Mouse (Mus musculus) CH12.LX (cell line): ENCODE data around the gene Cd151. TPM values are rescaled to one million over a fixed set of nuclear protein-coding genes. Genes with fewer than 3 reads are reported as not detected.
A peak's percentile ranks its signal among the peaks of the same experiment; 100 is the strongest.

ENCODE experiments used
- DNase-seq: peaks from one replicate; pipeline ENCODE4 v3.0.0-alpha.2; 2013; ENCODE audit errors: extremely low read depth
- H3K27ac ChIP-seq: 2 replicates; pipeline ENCODE4 v1.5.1; 2012; ENCODE audit warnings: low read depth, mild to moderate bottlenecking, control low read depth, moderate library complexity; ENCODE audit not compliant: insufficient read depth
- H3K27me3 ChIP-seq: replicated peaks from 2 replicates; pipeline ENCODE3; 2012; ENCODE audit warnings: inconsistent platforms
- H3K36me3 ChIP-seq, 2 experiments: replicated peaks in 1 of 2; 2 replicates each; pipeline versions ENCODE3 to v1.6.1; 2012; ENCODE audit warnings: inconsistent platforms in 1 of 2, low read length in 1 of 2, mild to moderate bottlenecking in 1 of 2, mixed read lengths in 1 of 2, moderate library complexity in 1 of 2; ENCODE audit not compliant: control insufficient read depth in 1 of 2, insufficient read depth in 1 of 2
- H3K4me1 ChIP-seq, 2 experiments: 2 replicates each; pipeline ENCODE4 v1.6.1; 2012; ENCODE audit warnings: inconsistent platforms in 1 of 2, moderate library complexity in 1 of 2; ENCODE audit not compliant: insufficient read depth in 2 of 2, control insufficient read depth in 1 of 2
- H3K4me2 ChIP-seq: 2 replicates; pipeline ENCODE4 v1.6.1; 2012; ENCODE audit warnings: low read depth, mild to moderate bottlenecking, control low read depth; ENCODE audit not compliant: poor library complexity, insufficient read depth, severe bottlenecking
- H3K4me3 ChIP-seq, 3 experiments: fragments of 150-350 bp in 1 of 3; sonication (generic) in 1 of 3; replicated peaks in 1 of 3; 2 replicates each; pipeline versions ENCODE3 to v1.5.1; 2011 to 2012; ENCODE audit warnings: low read depth in 2 of 3, low read length in 2 of 3, mild to moderate bottlenecking in 2 of 3, moderate library complexity in 2 of 3, control low read depth in 1 of 3, improper control_type of control experiment in 1 of 3, inconsistent platforms in 1 of 3, mixed read lengths in 1 of 3; ENCODE audit not compliant: poor library complexity in 1 of 3
- H3K79me2 ChIP-seq: replicated peaks from 2 replicates; pipeline ENCODE4 v1.6.1; 2012; ENCODE audit warnings: mild to moderate bottlenecking, moderate library complexity; ENCODE audit not compliant: control insufficient read depth, poor library complexity, insufficient read depth, severe bottlenecking; ENCODE audit errors: extremely low read depth
- H3K9ac ChIP-seq: 2 replicates; pipeline ENCODE4 v1.6.1; 2012; ENCODE audit warnings: low read depth, mild to moderate bottlenecking, control low read depth, moderate library complexity; ENCODE audit not compliant: insufficient read depth
- H3K9me3 ChIP-seq: replicated peaks from 2 replicates; pipeline ENCODE3; 2012; ENCODE audit warnings: low read length, inconsistent platforms, mixed read lengths
- BHLHE40 ChIP-seq: IDR thresholded peaks from 2 replicates; pipeline ENCODE4 v1.6.1; 2011; ENCODE audit warnings: mild to moderate bottlenecking, low read depth, low read length, improper control_type of control experiment
- CHD1 ChIP-seq: IDR thresholded peaks from 2 replicates; pipeline ENCODE4 v1.6.1; 2012; ENCODE audit warnings: low read depth, low read length, improper control_type of control experiment, inconsistent platforms
- CHD2 ChIP-seq: IDR thresholded peaks from 2 replicates; pipeline ENCODE4 v1.6.1; 2011; ENCODE audit warnings: low read length, improper control_type of control experiment
- CTCF ChIP-seq, 2 experiments: IDR thresholded peaks in 1 of 2; conservative IDR thresholded peaks in 1 of 2; 2 replicates each; pipeline ENCODE4 v1.5.1; 2011 to 2012; ENCODE audit warnings: low read depth in 2 of 2, low read length in 2 of 2, improper control_type of control experiment in 1 of 2, inconsistent platforms in 1 of 2, mild to moderate bottlenecking in 1 of 2, moderate library complexity in 1 of 2
- E2F4 ChIP-seq: IDR thresholded peaks from 2 replicates; pipeline ENCODE4 v1.6.1; 2011; ENCODE audit warnings: low read depth, low read length, improper control_type of control experiment; ENCODE audit not compliant: insufficient replicate concordance
- ELF1 ChIP-seq: IDR thresholded peaks from 2 replicates; pipeline ENCODE4 v1.6.1; 2014; ENCODE audit warnings: low read depth, mild to moderate bottlenecking, inconsistent platforms, low read length, improper control_type of control experiment
- EP300 ChIP-seq: IDR thresholded peaks from 2 replicates; pipeline ENCODE4 v1.6.1; 2011; ENCODE audit warnings: low read length, improper control_type of control experiment
- ETS1 ChIP-seq: conservative IDR thresholded peaks from 2 replicates; pipeline ENCODE4 v1.6.1; 2012; ENCODE audit warnings: low read depth, mild to moderate bottlenecking, inconsistent platforms, low read length, improper control_type of control experiment, moderate library complexity
- GABPA ChIP-seq: IDR thresholded peaks from 2 replicates; pipeline ENCODE4 v1.6.1; 2012; ENCODE audit warnings: low read depth, low read length, improper control_type of control experiment, inconsistent platforms; ENCODE audit not compliant: insufficient replicate concordance
- HCFC1 ChIP-seq: IDR thresholded peaks from 2 replicates; pipeline ENCODE4 v1.6.1; 2012; ENCODE audit warnings: low read depth, mild to moderate bottlenecking, inconsistent platforms, low read length, improper control_type of control experiment
- IRF4 ChIP-seq: IDR thresholded peaks from 2 replicates; pipeline ENCODE4 v1.6.1; 2014; ENCODE audit warnings: low read depth, mild to moderate bottlenecking, inconsistent platforms, low read length, improper control_type of control experiment
- JUN ChIP-seq: IDR thresholded peaks from 2 replicates; pipeline ENCODE4 v1.6.1; 2011; ENCODE audit warnings: low read depth, mild to moderate bottlenecking, low read length, improper control_type of control experiment, moderate library complexity; ENCODE audit not compliant: insufficient read depth
- JUND ChIP-seq: conservative IDR thresholded peaks from 2 replicates; pipeline ENCODE4 v1.6.1; 2011; ENCODE audit warnings: low read depth, low read length, improper control_type of control experiment
- KAT2A ChIP-seq: IDR thresholded peaks from 2 replicates; pipeline ENCODE4 v1.6.1; 2012; ENCODE audit warnings: low read length, improper control_type of control experiment, inconsistent platforms; ENCODE audit not compliant: insufficient replicate concordance
- MAFK ChIP-seq: IDR thresholded peaks from 2 replicates; pipeline ENCODE4 v1.6.1; 2011; ENCODE audit warnings: low read length, improper control_type of control experiment; ENCODE audit not compliant: insufficient replicate concordance
- MAX ChIP-seq: IDR thresholded peaks from 2 replicates; pipeline ENCODE4 v1.6.1; 2011; ENCODE audit warnings: low read length, improper control_type of control experiment
- MAZ ChIP-seq: IDR thresholded peaks from 2 replicates; pipeline ENCODE4 v1.6.1; 2012; ENCODE audit warnings: low read depth, mild to moderate bottlenecking, inconsistent platforms, low read length, improper control_type of control experiment, moderate library complexity
- MEF2A ChIP-seq: IDR thresholded peaks from 2 replicates; pipeline ENCODE4 v1.6.1; 2014; ENCODE audit warnings: low read depth, mild to moderate bottlenecking, inconsistent platforms, low read length, improper control_type of control experiment, borderline replicate concordance
- MXI1 ChIP-seq: IDR thresholded peaks from 2 replicates; pipeline ENCODE4 v1.6.1; 2011; ENCODE audit warnings: mild to moderate bottlenecking, low read depth, low read length, improper control_type of control experiment
- MYC ChIP-seq: IDR thresholded peaks from 2 replicates; pipeline ENCODE4 v1.6.1; 2011; ENCODE audit warnings: low read depth, mild to moderate bottlenecking, improper control_type of control experiment, low read length
- NELFE ChIP-seq: IDR thresholded peaks from 2 replicates; pipeline ENCODE4 v1.6.1; 2011; ENCODE audit warnings: low read depth, low read length, improper control_type of control experiment
- NRF1 ChIP-seq: IDR thresholded peaks from 2 replicates; pipeline ENCODE4 v1.6.1; 2014; ENCODE audit warnings: low read depth, mild to moderate bottlenecking, inconsistent platforms, low read length, improper control_type of control experiment, moderate library complexity
- PAX5 ChIP-seq: IDR thresholded peaks from 2 replicates; pipeline ENCODE4 v1.6.1; 2012; ENCODE audit warnings: low read length, inconsistent platforms, mixed read lengths
- POLR2A ChIP-seq: IDR thresholded peaks from 2 replicates; pipeline ENCODE4 v1.6.1; 2011; ENCODE audit warnings: low read depth, mild to moderate bottlenecking, improper control_type of control experiment, low read length
- POLR2AphosphoS2 ChIP-seq: IDR thresholded peaks from 2 replicates; pipeline ENCODE4 v1.6.1; 2011; ENCODE audit warnings: low read depth, low read length, improper control_type of control experiment
- RAD21 ChIP-seq: IDR thresholded peaks from 2 replicates; pipeline ENCODE4 v1.6.1; 2011; ENCODE audit warnings: low read depth, mild to moderate bottlenecking, low read length, improper control_type of control experiment, moderate library complexity
- RCOR1 ChIP-seq: conservative IDR thresholded peaks from 2 replicates; pipeline ENCODE4 v1.6.1; 2012; ENCODE audit warnings: low read depth, mild to moderate bottlenecking, inconsistent platforms, low read length, improper control_type of control experiment
- SIN3A ChIP-seq: IDR thresholded peaks from 2 replicates; pipeline ENCODE4 v1.6.1; 2012; ENCODE audit warnings: low read length, improper control_type of control experiment, inconsistent platforms
- SMC3 ChIP-seq: IDR thresholded peaks from 2 replicates; pipeline ENCODE4 v1.6.1; 2011; ENCODE audit warnings: low read depth, low read length, improper control_type of control experiment
- TBP ChIP-seq: conservative IDR thresholded peaks from 2 replicates; pipeline ENCODE4 v1.6.1; 2011; ENCODE audit warnings: low read depth, low read length, improper control_type of control experiment
- TCF12 ChIP-seq: IDR thresholded peaks from 2 replicates; pipeline ENCODE4 v1.6.1; 2014; ENCODE audit warnings: low read depth, mild to moderate bottlenecking, inconsistent platforms, low read length, improper control_type of control experiment
- UBTF ChIP-seq: IDR thresholded peaks from 2 replicates; pipeline ENCODE4 v1.6.1; 2012; ENCODE audit warnings: low read depth, mild to moderate bottlenecking, inconsistent platforms, low read length, improper control_type of control experiment, moderate library complexity
- USF1 ChIP-seq: IDR thresholded peaks from 2 replicates; pipeline ENCODE4 v1.6.1; 2014; ENCODE audit warnings: low read depth, mild to moderate bottlenecking, inconsistent platforms, low read length, improper control_type of control experiment
- USF2 ChIP-seq: conservative IDR thresholded peaks from 2 replicates; pipeline ENCODE4 v1.6.1; 2011; ENCODE audit warnings: low read depth, low read length, improper control_type of control experiment
- ZC3H11A ChIP-seq: IDR thresholded peaks from 2 replicates; pipeline ENCODE4 v1.6.1; 2012; ENCODE audit warnings: low read depth, mild to moderate bottlenecking, inconsistent platforms, low read length, improper control_type of control experiment
- ZKSCAN1 ChIP-seq: IDR thresholded peaks from 2 replicates; pipeline ENCODE4 v1.6.1; 2012; ENCODE audit warnings: low read depth, inconsistent platforms, low read length, improper control_type of control experiment, borderline replicate concordance
- ZMIZ1 ChIP-seq: IDR thresholded peaks from 2 replicates; pipeline ENCODE4 v1.6.1; 2012; ENCODE audit warnings: low read depth, mild to moderate bottlenecking, inconsistent platforms, low read length, improper control_type of control experiment
- ZNF384 ChIP-seq: IDR thresholded peaks from 2 replicates; pipeline ENCODE4 v1.6.1; 2012; ENCODE audit warnings: low read depth, low read length, improper control_type of control experiment, inconsistent platforms
- dilution Hi-C: fragments of 300-500 bp; cut with MboI; formaldehyde crosslinking; loops from 2 replicates; pipeline ENCODE4 v1.14.3; 2020; ENCODE audit warnings: low sequenced_read_pairs; ENCODE audit not compliant: extremely low pct_unique_long_range_greater_than_20kb, extremely low pct_ligation_motif_present
- in situ Hi-C: fragments of 300-500 bp; cut with MboI; formaldehyde crosslinking; loops from 3 replicates; pipeline ENCODE4 v1.14.3; 2019; ENCODE audit warnings: low sequenced_read_pairs, low pct_ligation_motif_present, low pct_unique_long_range_greater_than_20kb, mixed read lengths
- polyA plus RNA-seq: library from polyadenylated mRNA; unstranded; fragments of >175 nt; gene quantifications from 2 replicates; pipeline ENCODE4 v1.2.1, GENCODE M21; 2012; ENCODE audit warnings: low read depth; ENCODE audit not compliant: insufficient read length
- total RNA-seq, 2 experiments: library from RNA; depleted of rRNA; stranded (reverse); fragments of 300-350 nt in 1 of 2; fragments of >200 nt in 1 of 2; gene quantifications; 2 replicates each; pipeline ENCODE4 v1.2.3; 2012 to 2014

The Cd151 gene
- total and polyA plus RNA-seq, 3 experiments = 10.6 to 21.1 (median 14.9) TPM

DNA sequence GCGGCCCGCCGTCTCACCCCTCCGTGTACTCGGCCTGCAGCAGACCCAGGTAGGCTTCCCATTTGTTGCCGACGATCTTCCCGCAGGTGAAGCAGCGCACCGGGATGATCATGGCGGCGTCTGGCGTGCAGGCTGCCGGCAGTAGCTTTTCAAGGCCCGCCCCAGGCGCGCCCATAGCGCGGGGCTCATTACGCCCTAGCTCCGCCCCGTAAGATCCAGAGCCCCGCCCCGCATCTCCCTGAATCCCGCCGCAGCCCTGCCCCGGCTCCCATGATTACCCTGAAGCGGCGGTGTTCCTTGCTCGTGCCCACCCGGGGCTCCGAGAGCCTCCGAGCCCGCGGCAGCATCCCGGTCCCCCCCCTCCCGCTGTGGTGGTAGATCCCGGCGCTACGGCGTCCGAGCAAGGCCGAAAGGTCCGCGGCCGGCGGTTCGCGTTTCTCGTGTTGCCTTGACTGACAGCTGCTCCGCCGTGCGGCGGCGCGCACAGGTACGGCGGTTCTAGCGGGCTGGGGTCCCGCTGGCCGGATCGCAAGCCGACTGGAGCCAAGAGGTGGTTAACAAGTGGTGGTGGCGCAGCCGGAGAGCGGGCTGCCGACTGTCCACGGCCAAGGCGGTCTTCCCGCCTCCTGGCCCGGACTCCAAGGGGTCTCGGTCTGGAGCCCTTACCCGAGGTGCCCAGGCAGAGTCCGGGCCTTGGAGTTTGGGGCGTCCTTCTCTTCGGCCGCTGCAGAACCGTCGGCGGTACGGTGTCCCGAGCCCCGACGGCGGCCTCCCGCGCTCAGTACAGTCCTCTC is 8.0 kb downstream of the Cd151 start, which contains the start of the genes Polr2l and Tspan4:
TSS of gene Polr2l (minus strand) at position 122 of the 794 bp plus-strand sequence.
TSS of gene Tspan4 (plus strand) at position 230 of the 794 bp plus-strand sequence.
- peaks cover 22% of the 10 kb centered on the region for H3K79me2 ChIP-seq
- in situ Hi-C loops = no loop called here
- dilution Hi-C loops = no loop called here
- peaks cover 9% of the 10 kb centered on the region for H3K27me3 ChIP-seq
- peak; percentile 79 for DNase-seq
- H3K36me3 ChIP-seq = peaks cover 21 to 32% of the 10 kb centered on the region in 2 experiments
- no peak within 1 kb of the TSS for H3K27ac ChIP-seq
- H3K4me1 ChIP-seq = peaks cover 18 to 40% of the 10 kb centered on the region in 2 experiments
- TF ChIP-seq ZKSCAN1 = no peak
- TF ChIP-seq CHD2 = no peak
- no peak; the same call in 1 of the 2 replicates for TF ChIP-seq GABPA
- TF ChIP-seq NRF1 = peak; percentile 9; the same call in 1 of the 2 replicates
- no peak for TF ChIP-seq EP300
- peak; percentile 100 for TF ChIP-seq MXI1
- TF ChIP-seq ELF1 = peak; percentile 74
- 0 out of 2 replicates have a peak, but pooled peaks have one; percentile 49 for TF ChIP-seq IRF4
- no peak for TF ChIP-seq USF2
- no peak for TF ChIP-seq PAX5
- TF ChIP-seq ZC3H11A = no peak
- no peak for TF ChIP-seq MAZ
- 0 out of 2 replicates have a peak, but pooled peaks have one; percentile 45 for TF ChIP-seq MEF2A
- TF ChIP-seq MYC = no peak
- TF ChIP-seq JUN = no peak
- TF ChIP-seq MAX = peak; percentile 73; the same call in 1 of the 2 replicates
- TF ChIP-seq ZMIZ1 = peak; percentile 70; the same call in 1 of the 2 replicates
- TF ChIP-seq SMC3 = no peak
- TF ChIP-seq ZNF384 = no peak
- peak; percentile 99 for TF ChIP-seq CHD1
- peak; percentile 71; the same call in 1 of the 2 replicates for TF ChIP-seq KAT2A
- peak; percentile 89 for TF ChIP-seq HCFC1
- no peak for TF ChIP-seq E2F4
- TF ChIP-seq NELFE = peak; percentile 88
- TF ChIP-seq RCOR1 = 0 out of 2 replicates have a peak, but pooled peaks have one; percentile 51
- no peak for TF ChIP-seq POLR2AphosphoS2
- TF ChIP-seq JUND = no peak
- TF ChIP-seq TBP = no peak
- TF ChIP-seq ETS1 = no peak
- TF ChIP-seq RAD21 = no peak
- peak; percentile 98 for TF ChIP-seq SIN3A
- TF ChIP-seq USF1 = no peak
- TF ChIP-seq MAFK = no peak
- no peak for TF ChIP-seq CTCF (conservative IDR thresholded peaks at IDR 0.05 in 1 of 2, IDR thresholded peaks at IDR 0.05 in 1 of 2; ENCODE audit: low read depth in 2 of 2, low read length in 2 of 2)
- 0 out of 2 replicates have a peak, but pooled peaks have one; percentile 12 for TF ChIP-seq BHLHE40
- 0 out of 2 replicates have a peak, but pooled peaks have one; percentile 58 for TF ChIP-seq TCF12
- peak; percentile 88 for TF ChIP-seq POLR2A
- TF ChIP-seq UBTF = no peak
- H3K9me3 ChIP-seq = no peaks in the 10 kb centered on the region
- peak within 1 kb of the TSS; percentile 86 for H3K4me2 ChIP-seq
- peak within 1 kb of the TSS; percentile 51 for H3K9ac ChIP-seq
- H3K4me3 ChIP-seq = peak within 1 kb of the TSS; percentile 74 to 96 (median 89)
